Mouse (Mus musculus) CD4-positive, CD25-positive, alpha-beta regulatory T cell, adult 9 weeks (primary cell): ENCODE measurements around the gene Plod3. TPM values are rescaled to one million over a fixed set of nuclear protein-coding genes. Genes with fewer than 3 reads are reported as not detected.

ENCODE experiments used
- polyA plus RNA-seq: library from polyadenylated mRNA; unstranded; fragments of 100-300 nt; shearing (Covaris generic); gene quantifications from one replicate; pipeline ENCODE4 v1.2.1, GENCODE M21; 2017

Plod3 gene
- 8.0 TPM for polyA plus RNA-seq

DNA sequence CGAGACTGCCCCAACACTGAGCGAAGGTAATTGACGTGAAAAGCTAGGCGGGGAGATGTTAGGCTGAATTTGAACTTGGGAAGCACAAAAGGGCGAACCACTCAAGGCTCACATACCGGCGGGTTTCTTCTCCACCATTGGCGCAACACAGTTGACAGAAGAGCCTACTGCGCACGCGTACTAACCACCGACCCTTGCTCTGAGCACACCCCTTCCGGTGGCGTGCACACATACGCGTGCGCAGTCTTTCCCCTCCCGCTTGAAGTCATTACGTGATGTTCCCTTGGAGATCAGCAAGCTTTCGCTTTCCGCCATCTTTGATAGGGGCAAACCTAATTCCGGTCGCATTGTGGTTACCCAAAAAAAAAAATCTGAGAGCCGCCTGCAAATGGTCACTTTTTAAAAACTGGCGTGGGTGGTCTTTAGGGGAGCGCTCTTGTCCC is at the start of gene Plod3:
Plod3 (plus strand) TSS at position 325 of the 443 bp plus-strand sequence.

DNA sequence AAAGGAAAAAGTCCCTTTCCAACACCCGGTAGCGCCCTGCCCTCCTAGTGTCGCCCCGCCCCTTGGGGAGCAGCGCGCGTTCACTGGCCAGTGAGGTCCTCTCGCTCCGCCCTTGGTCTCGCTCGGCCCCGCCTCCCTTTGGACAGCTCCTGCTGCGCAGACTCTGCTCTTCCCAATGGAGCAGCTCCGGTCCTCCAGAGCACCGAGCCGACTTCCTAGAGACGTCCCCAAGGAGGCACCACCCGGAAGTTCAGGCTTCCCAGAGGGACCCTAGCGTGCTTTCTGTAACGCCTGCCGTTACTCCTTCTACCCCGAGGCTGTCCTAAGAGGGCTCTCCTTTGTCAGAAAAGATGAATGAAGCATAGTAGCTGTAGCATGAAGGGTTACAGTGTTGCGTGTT is 33.8 kb upstream of the Plod3 start, which contains the start of gene Fis1:
Fis1 (plus strand) TSS at position 261 of the 400 bp plus-strand sequence.

DNA sequence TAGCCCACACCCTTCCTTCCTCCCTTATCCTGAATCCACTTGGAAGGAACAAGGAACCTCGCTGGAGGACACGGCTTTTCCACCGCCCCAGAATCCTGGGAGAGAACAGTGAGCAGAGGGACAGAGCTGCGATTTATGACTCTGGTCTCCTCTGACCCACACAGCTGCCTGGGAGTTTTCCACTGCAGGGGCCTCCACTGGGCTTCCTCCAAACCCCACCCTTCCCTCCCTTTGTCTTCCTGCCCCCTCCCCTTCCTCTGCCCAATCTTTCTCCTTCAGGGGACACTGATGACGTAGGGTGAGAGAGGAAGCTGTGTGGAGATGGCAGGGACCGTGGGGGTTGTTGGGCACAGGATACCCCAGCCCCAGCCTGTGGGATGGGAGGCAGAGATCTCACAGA is 20.5 kb upstream of the Plod3 start, which contains the start of gene Cldn15:
Cldn15 (plus strand) TSS at position 286 of the 400 bp plus-strand sequence.

GRCm38 (mm10) chr5:136987934-136988271 is 1.1 kb downstream of the Plod3 start, which contains the start of gene Znhit1:
TSS of gene Znhit1 (minus strand) at chr5:136988021.

DNA sequence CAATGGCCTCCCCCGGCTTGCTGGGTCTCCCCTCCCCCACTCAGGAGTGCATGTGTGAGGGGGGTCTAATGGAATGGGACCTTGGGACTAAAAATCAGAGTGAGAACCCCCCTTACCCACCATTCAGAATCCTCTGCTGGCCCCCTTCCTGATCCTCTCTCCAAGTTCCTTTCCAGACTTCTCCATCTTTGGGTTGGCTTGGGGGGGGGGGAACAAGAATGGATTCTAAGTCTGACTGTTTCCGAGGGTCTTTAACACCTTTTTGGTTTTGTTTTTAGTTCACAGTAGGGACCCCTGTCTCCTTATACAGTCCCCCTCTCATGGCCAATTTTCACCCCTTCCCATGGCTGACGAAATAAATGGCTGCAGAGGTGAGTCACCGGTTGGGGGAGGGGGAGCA is 39.3 kb downstream of the Plod3 start, which contains the start of gene Vgf:
Vgf (plus strand) TSS at position 301 of the 400 bp plus-strand sequence.

GRCm38 (mm10) chr5:137045402-137046323 is 58.8 kb downstream of the Plod3 start, which contains the start of gene Ap1s1:
TSS of gene Ap1s1 (minus strand) at chr5:137046135.

Other genes with a start within 250 kb of the Plod3 start
- 0.32 TPM for gene Col26a1, start 103.8 kb upstream of the Plod3 start, polyA plus RNA-seq
- 10.7 TPM for gene Ift22, start 78.9 kb upstream of the Plod3 start, polyA plus RNA-seq
- 351 TPM for gene Fis1, start 33.7 kb upstream of the Plod3 start, polyA plus RNA-seq
- not detected for gene Cldn15, start 20.4 kb upstream of the Plod3 start, polyA plus RNA-seq
- gene Znhit1, start 1.0 kb downstream of the Plod3 start, polyA plus RNA-seq, result 58.7 TPM
- gene Vgf, start 39.4 kb downstream of the Plod3 start, polyA plus RNA-seq, result 0.33 TPM
- 104 TPM for gene Ap1s1, start 59.1 kb downstream of the Plod3 start, polyA plus RNA-seq
- not detected for gene Serpine1, start 85.2 kb downstream of the Plod3 start, polyA plus RNA-seq
- 24.4 TPM for gene Trim56, start 129.2 kb downstream of the Plod3 start, polyA plus RNA-seq
- gene Muc3, start 162.3 kb downstream of the Plod3 start, polyA plus RNA-seq, result not detected
- gene Muc3a, start 225.4 kb downstream of the Plod3 start, polyA plus RNA-seq, result 1.6 TPM